Mouse (Mus musculus): Measurements from ENCODE around the gene Plgrkt. TPM values are rescaled to one million over a fixed set of nuclear protein-coding genes. Genes with fewer than 3 reads are reported as not detected.
A peak's percentile ranks its signal among the peaks of the same experiment; 100 is the strongest.

Plgrkt gene
- total RNA-seq, 1 experiment from 2014 or later: 110 TPM

DNA sequence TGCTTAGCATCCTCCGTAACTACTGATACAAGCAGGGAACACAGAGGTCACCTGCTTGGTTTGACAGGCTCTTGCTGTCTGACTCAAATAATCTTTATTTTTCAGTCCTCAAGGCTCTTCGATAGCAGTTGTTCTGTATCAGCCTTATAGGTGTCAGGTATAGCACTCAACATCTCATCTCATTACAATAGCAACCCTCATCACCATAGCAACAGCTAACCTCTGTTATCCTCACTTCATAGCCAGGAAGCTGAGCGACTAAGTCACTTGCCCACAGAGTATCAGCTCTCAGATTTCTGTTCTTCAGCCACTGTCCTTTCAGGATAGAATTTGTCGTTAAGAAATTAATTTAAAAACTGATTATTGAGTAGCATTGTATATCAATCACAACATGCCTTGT, 18.6 kb upstream of the Plgrkt start:
- ATAC-seq (replicated peaks; ENCODE audit: insufficient number of reproducible peaks, low FRiP score, low TSS enrichment, poor library complexity, severe bottlenecking): no peak

DNA sequence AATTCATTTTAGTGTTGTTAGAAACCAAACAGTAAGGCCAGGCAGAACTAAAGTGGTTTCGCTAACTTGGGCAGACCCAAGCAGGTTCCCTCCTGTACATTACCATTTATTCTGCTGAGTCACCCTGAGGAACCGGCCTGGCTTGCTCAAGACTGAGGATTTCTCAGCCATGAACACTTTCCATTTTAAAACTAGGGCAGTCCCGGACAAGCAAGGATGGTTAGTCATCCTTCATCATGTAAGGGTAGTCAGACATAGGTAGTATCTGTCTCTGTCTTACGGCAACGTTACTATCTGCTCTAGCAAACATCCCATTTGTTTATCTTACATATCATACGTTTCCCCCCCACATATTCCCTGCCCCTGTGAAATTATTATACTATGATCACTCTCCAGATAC, 17.8 kb upstream of the Plgrkt start:
- ATAC-seq (replicated peaks; ENCODE audit: insufficient number of reproducible peaks, low FRiP score, low TSS enrichment, poor library complexity, severe bottlenecking): peak; percentile 44

DNA sequence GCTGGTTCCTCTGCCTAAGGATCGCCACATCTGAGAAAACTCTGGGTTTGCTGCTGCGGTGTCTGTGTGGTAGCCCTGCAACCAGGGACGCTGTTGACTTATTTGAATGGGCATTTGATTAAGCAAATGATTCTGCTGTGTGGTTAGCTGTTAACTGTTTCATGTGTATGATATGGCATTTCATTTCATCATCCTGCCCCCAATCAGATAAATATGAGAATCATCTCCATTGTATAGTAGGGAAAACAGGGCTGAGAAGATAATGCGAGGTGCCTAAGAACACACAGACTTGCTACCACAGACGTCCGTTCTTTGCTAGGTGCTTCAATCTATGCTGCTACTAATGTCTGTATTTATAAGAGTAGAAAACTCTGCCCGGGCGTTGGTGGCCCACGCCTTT, 17.2 kb upstream of the Plgrkt start:
- ATAC-seq (replicated peaks; ENCODE audit: insufficient number of reproducible peaks, low FRiP score, low TSS enrichment, poor library complexity, severe bottlenecking): no peak

DNA sequence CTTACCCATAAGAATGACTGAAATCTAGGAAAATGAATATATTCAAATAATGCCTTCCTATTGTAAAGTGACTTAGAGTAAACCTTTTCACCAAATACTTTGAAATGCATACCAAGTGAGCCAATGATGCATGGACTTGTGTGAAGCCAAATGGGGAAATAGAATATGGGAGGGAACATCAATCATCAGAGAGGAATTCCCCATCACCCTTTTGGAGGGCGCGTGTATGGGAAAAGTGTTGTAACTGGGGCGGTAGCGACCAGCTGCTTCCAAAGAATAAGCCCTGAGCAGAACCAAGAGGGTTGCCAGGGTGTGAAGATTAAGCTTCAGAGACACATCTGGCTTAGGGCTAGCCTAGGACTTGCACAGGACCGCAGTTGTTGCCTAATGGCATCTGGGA, 16.2 kb upstream of the Plgrkt start:
- ATAC-seq (replicated peaks; ENCODE audit: insufficient number of reproducible peaks, low FRiP score, low TSS enrichment, poor library complexity, severe bottlenecking): peak; percentile 41

DNA sequence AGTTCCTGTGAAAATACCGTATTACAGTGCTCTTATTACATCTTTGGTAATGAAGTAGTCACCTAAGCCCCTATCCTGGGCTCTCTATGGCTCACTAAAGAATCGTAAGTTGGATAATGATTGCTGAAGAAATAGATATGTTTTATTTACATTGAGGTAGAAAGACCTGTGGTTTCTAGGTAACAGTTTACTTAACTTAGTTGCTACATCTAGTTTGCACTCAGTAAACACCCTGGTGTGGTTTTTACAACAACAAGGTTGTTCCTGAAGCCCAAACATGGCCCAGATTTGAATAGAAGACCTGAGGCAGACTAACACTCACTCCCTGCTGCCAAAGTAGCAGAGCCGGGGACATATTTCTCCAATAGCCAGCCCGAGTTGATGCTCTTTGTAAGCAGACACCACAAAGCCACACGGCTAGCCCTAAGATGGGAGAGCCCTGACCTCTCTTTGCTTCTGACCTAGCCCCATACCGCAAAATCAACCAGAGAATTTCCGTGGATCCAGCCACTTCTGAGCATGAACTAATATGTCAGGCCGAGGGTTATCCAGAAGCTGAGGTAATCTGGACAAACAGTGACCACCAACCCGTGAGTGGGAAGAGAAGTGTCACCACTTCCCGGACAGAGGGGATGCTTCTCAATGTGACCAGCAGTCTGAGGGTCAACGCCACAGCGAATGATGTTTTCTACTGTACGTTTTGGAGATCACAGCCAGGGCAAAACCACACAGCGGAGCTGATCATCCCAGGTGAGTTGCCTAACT, 12.8 kb upstream of the Plgrkt start:
- no peak for ATAC-seq (replicated peaks; ENCODE audit: insufficient number of reproducible peaks, low FRiP score, low TSS enrichment, poor library complexity, severe bottlenecking)

DNA sequence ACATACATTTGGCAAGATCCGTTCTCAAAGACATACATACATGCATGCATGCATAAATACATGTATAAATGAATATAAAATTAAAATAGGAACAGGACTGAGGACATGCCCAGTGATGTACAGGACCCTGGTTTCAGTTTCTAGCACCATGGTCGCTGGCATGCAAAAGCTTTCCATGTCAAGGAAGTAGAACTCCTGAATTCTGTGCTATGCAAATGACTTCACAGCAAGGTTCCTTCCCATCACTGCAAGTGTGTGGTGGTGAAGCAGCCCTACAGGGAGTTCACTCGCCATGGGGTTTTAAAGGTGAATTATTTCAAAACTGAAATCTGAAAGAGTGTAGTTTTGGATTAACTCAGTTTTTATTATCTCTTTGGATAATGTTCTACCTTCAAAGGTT, 9.2 kb upstream of the Plgrkt start:
- no peak for ATAC-seq (replicated peaks; ENCODE audit: insufficient number of reproducible peaks, low FRiP score, low TSS enrichment, poor library complexity, severe bottlenecking)

DNA sequence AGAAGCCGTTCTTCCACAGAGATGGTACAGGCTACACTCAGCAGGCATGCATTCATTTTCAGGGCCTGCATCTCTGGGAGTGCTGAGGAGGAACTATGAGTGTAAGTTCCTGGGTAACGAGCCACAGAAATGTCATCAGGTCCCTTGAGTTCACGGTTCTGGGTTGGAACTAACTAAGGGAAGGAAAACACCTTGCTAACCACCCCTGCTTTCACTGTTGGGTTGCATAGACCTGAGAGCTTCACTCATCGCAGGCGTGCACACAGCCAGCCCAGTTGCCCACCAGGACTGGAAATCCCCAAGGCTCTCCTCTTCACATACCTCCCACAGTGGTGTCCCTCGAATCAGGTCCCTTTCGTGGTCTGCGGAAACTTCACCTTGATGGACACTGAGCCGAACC, 7.8 kb upstream of the Plgrkt start:
- no peak for ATAC-seq (replicated peaks; ENCODE audit: insufficient number of reproducible peaks, low FRiP score, low TSS enrichment, poor library complexity, severe bottlenecking)

DNA sequence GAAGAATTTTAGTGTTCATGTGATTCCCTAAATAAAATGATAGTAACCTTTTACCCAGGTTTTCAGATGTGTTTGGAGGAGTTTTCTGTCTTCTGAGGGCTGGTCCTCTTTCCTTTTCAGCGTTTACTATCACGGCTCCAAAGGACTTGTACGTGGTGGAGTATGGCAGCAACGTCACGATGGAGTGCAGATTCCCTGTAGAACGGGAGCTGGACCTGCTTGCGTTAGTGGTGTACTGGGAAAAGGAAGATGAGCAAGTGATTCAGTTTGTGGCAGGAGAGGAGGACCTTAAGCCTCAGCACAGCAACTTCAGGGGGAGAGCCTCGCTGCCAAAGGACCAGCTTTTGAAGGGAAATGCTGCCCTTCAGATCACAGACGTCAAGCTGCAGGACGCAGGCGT, 6.2 kb upstream of the Plgrkt start:
- ATAC-seq (replicated peaks; ENCODE audit: insufficient number of reproducible peaks, low FRiP score, low TSS enrichment, poor library complexity, severe bottlenecking): no peak

DNA sequence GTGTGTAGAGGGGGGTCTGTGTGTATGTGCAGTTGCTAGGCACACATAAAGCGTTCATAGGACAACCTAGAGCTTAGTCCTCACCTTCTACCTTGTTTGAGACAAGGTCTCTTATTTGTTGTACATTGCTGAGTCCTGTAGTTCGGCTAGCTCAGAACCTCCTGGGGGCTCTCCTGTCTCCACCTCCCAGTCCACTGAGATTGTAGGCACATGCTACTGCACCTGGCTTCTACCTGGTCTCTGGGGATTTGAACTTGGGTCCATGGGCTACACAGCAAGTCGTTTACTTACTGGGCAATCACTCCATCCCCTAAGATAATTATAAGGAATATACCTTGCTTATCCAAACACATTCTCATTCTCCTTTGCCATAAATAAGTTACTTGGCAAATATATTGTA, 5.4 kb upstream of the Plgrkt start:
- no peak for ATAC-seq (replicated peaks; ENCODE audit: insufficient number of reproducible peaks, low FRiP score, low TSS enrichment, poor library complexity, severe bottlenecking)

DNA sequence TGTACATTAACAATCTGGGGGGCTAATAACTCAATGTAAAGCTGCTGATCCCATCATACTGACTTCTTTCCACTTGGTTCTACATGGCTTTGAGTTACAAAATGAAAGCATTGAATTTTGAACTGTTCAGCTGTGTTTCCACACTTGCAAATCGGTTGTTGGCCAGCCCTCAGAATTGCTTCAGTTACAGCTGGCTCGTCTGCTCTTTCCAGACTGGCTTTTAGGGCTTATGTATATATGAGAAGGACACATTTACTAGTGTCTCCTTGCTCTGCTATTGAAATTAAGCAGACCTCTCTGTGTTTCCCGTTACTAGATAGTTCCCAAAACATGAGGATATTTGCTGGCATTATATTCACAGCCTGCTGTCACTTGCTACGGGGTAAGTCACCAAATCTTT, 4.9 kb upstream of the Plgrkt start:
- ATAC-seq (replicated peaks; ENCODE audit: insufficient number of reproducible peaks, low FRiP score, low TSS enrichment, poor library complexity, severe bottlenecking): no peak

DNA sequence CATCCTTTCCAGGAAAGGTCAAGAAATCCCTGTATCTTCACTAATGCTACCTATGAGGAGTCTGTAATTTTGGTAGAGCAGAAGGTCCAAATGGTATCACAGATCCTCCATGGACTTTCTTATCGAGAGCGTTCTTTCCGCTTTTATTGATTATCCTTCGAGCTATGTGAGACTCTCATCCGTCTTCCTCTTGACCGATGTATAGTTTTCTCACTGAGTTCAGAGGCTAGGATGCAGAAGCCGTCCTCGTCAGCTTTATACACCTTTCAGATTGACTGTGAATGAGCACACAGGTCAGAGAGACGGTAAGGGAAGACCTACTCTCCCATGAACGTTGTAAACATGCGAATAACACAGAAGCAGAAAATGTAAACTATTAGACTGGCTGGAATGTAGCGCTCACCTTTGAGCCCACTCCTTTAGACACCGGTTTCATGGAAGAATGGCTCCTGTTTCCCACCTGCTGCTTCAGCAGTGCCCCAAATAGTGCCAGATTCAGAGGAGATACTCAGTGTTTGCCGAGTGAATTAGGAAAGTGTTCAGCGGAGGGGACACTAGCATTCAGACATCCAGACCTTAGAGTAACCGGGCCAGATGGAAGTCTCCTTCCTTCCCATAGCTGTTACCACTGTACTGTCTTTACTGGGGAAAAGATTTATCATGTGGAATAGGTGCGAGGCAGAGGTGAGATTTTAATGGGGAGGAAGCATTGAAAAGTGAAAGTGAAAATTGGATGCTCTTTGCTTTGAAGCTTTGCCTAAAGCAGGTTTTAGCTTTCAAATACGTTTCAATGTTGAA, 4.3 kb upstream of the Plgrkt start:
- ATAC-seq (replicated peaks; ENCODE audit: insufficient number of reproducible peaks, low FRiP score, low TSS enrichment, poor library complexity, severe bottlenecking): no peak

DNA sequence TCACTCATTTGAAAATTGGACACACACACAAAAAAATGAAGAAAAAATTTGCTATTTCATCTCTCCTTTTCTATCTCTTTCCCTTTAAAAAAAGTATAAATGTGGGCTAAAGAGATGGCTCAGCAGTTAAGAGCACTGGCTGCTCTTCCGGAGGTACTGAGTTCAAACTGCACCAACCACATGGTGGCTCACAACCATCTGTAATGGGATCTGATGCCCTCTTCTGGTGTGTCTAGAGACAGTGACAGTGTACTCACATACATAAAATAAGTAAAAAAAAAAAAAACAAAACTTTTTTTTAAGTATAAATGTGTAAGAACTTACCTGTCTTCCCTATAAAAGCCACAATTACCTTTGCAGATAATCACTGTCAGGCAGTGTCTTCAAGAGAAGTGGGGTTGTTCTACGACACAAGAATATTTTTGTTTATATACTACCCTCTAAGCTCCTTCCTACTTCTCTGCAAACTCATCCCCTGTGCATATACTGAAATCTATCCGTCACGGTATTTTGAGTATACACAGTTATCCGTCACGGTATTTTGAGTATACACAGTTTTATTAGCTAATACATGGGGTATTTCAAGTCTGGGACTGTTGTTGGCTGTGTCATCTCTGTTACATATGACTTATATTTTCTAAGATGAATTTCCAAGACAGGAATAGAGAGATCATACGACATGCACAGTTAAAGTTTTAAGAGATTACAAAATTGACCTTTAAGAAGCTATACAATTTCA, 3.5 kb upstream of the Plgrkt start:
- no peak for ATAC-seq (replicated peaks; ENCODE audit: insufficient number of reproducible peaks, low FRiP score, low TSS enrichment, poor library complexity, severe bottlenecking)

DNA sequence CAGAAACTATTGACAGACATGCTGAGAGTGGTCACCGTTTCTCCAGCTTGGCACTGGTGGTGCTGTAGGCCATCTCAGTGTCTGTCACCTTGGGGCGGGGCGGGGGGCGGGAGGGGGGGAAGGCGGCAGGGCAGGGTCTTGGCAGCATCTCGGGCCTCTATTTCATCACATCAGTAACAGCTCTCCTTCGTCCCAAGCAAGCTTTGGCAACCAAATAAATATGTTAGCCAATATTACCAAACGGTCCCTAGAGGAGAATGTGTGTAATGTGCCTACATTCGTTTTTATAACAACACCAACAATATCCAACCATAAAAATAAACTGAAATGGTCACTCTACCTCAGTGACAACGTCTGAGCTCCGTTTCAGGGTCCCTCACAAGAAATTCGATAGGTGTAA, 2.9 kb upstream of the Plgrkt start:
- no peak for ATAC-seq (replicated peaks; ENCODE audit: insufficient number of reproducible peaks, low FRiP score, low TSS enrichment, poor library complexity, severe bottlenecking)

DNA sequence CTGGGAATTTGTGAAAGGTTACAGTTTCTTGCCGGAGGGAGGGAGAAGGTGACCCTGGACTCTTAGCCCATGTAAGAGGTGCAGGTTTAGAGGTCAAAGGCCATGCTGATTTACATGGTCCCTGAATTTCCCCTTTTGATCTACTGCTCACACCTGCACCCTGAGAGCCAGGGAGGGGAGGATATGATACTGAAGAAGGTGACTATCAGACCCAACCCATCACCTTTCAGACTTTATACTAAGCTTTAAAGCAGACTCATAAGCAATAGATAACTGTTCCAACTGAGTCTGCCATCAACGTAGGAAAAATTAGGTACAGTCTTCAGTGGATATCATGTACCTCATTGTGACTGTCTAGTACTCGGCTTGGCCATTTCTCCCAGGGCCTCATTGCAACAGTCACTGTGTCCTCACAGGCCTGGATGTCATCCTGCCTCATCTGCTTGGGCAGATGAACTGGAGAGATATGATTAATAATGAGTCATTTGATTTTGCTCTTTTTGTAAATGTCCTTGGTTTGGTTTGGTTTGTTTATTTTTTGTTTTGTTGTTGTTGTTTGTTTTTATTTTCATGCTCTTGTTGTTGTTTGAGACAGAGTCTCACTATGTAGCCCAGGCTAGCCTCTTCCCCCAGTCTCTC, 1.6 kb upstream of the Plgrkt start:
- no peak for ATAC-seq (replicated peaks; ENCODE audit: insufficient number of reproducible peaks, low FRiP score, low TSS enrichment, poor library complexity, severe bottlenecking)

DNA sequence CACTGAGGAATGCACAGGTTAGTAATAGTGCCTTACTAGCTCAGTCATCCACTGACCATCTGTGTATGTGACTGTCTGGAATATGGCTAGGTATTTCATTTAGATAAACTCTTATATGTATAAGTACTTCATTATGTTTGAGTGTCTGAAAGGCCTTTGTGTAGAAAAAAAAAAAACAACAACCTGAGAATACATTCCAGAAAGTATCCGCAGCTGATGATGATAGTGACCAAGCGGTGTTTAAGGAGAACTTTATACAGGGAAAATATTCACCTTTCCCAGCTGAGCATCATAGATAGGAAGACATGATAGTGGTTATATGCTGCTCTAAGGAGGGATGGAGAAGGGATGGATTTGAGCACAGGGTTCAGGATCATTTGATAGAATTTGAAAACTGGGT, 851 bp upstream of the Plgrkt start:
- no peak for ATAC-seq (replicated peaks; ENCODE audit: insufficient number of reproducible peaks, low FRiP score, low TSS enrichment, poor library complexity, severe bottlenecking)

DNA sequence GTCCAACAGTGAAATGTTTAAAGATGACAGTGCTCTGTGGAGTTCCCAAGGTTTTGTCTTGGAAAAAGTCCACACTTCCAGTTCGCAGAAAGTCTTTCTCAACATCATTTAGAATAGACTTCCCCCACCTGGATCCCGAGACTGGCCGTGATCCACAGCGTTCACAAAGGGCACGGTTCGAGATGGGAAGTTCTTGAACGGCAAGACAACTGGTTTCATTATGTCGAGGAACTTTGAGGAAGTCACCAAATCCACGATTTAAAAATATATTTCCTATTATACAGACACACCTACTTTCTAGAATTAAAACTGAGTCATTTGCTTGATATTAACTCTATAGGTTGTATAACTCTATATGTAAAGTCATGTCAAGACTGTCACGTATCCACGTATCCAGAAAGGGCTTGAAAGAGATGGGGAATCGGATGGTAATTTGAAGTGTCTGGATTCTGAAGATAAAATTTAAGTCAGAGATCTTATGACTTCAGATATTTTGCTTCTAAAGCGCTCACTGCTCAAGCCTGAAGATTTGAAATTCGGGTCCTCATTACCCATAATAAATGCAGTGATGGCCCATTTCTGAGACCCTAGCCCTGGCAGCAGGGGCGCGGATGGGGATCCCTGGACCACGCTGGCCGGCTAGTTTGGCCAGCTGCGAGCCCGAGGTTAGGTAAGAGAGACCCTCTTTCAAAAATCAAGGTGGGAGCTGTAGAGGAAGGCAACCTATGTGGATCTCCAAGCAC, 793 bp downstream of the Plgrkt start:
- ATAC-seq (replicated peaks; ENCODE audit: insufficient number of reproducible peaks, low FRiP score, low TSS enrichment, poor library complexity, severe bottlenecking): no peak

DNA sequence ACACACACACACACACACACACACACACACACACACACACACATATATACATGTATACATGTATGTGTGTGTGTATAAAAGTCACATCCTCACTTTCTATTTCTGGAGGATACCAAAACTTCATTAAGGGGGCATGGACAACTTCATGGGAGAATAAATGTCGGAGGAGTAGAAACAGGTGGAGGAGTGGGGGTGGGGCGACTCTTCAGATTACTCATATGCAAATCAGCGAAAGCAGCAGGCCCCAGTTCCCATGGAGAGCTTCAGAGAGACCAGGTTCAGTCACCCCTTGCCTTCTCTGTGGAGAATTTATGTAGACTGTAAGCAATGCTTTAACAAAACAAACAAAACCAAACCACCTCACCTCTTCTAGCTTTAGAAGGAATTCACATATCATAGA, 2.1 kb downstream of the Plgrkt start:
- ATAC-seq (replicated peaks; ENCODE audit: insufficient number of reproducible peaks, low FRiP score, low TSS enrichment, poor library complexity, severe bottlenecking): no peak

DNA sequence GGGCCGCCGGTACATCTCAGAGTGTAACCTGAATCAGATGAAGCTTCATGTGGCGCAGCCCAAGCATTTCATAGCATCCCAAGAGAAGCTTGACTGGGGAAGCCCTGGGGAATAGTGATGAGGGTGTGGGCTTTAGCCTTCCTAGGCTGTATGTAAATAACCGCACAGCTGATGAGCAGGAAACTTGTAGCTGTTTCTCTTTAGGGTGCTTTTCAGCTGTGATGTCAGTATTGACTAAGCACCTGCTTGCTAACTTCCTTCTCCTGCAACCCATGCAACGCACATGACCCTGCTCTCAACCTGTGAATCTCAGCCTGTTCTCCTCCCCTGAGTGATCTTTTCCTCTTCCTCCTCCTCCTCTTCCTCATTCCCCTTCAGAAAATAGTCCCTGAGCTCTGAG, 3.1 kb downstream of the Plgrkt start:
- ATAC-seq (replicated peaks; ENCODE audit: insufficient number of reproducible peaks, low FRiP score, low TSS enrichment, poor library complexity, severe bottlenecking): no peak

DNA sequence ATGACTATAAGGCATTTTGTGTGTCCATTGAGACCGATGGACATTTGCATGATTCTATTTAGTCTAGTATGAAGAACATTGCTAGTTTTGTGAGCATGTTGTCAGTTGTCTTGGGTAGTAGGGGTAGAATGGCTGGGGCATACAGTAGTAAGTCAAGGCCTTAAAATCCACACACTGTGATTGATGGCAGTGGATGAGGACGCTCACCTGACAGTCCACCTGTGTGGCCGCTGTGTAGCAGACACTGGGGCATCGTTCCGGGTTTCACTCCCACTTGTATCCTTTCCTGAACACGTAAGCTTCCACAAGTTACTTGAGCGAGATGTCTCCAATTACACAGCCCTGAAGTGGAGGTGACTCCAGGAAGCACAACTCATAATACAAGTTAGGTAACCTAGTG, 3.6 kb downstream of the Plgrkt start:
- ATAC-seq (replicated peaks; ENCODE audit: insufficient number of reproducible peaks, low FRiP score, low TSS enrichment, poor library complexity, severe bottlenecking): no peak
